Mouse (Mus musculus) ES-Bruce4 (cell line): ENCODE data around the gene Plppr3.
A peak's percentile ranks its signal among the peaks of the same experiment; 100 is the strongest.

Experiments used
- CTCF ChIP-seq: IDR thresholded peaks from one replicate; pipeline ENCODE4 v1.8.1; 2011; ENCODE audit warnings: low read depth, low read length
- EP300 ChIP-seq: IDR thresholded peaks from 2 replicates; pipeline ENCODE4 v1.6.1; 2011; ENCODE audit warnings: low read depth, low read length; ENCODE audit not compliant: insufficient read depth
- POLR2A ChIP-seq: IDR thresholded peaks from one replicate; pipeline ENCODE4 v1.8.1; 2011; ENCODE audit warnings: low read length; ENCODE audit not compliant: insufficient read depth

- TF ChIP-seq POLR2A, result no peak
- TF ChIP-seq CTCF, result peak; percentile 97
- peak; percentile 44; the same call in 1 of the 2 replicates for TF ChIP-seq EP300
Observed at GRCm38 (mm10) chr10:79811736-79812637, 62.4 kb downstream of the Plppr3 start.
